Mouse (Mus musculus): Measurements from ENCODE around the gene Gm3298.
"Not testable (repeated sequence)": the region's sequence is repeated elsewhere in the genome, so short reads cannot be mapped to it uniquely, and the experiment has no call there.

Gm3298 gene

DNA sequence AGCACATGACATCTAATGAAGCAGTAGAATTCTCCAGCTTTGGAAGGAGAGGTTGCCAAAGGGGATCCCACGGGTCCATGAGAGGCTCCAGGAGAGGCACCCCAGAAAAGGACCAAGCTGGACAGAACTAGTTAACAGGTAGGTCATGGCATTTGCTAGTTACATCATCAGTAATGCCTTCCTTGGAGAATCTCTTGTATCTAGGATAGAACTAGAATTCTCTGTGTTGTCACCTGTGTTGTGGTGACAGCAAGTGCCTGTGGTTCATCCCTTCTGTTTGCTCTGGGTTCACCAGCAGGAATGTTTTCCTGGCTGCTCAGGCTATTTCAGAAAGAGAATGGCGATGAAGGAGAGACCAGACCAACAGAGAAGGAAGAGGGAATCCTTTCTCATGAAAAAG, at the start of gene Gm3298:
Gene Gm3298 (plus strand): TSS at position 301 of the 400 bp plus-strand sequence.
- DNase-seq (ENCODE audit: low spot score in 2 of 2) = not testable (repeated sequence)

DNA sequence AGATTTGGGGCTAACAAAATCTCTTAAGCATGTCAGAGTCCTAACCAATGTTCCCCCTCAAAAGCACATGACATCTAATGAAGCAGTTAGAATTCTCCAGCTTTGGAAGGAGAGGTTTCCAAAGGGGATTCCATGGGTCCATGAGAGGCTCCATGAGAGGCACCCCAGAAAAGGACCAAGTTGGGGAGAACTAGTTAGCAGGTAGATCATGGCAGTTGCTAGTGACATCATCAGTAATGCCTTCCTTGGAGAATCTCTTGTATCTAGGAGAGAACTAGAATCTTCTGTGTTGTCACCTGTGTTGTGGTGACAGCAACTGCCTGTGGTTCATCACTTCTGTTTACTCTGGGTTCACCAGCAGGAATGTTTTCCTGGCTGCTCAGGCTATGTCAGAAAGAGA, 32.1 kb upstream of the Gm3298 start, which contains the start of gene Gm8297:
Gene Gm8297 (plus strand): TSS at position 301 of the 400 bp plus-strand sequence.
- not testable (repeated sequence) for DNase-seq (ENCODE audit: low spot score in 2 of 2)

DNA sequence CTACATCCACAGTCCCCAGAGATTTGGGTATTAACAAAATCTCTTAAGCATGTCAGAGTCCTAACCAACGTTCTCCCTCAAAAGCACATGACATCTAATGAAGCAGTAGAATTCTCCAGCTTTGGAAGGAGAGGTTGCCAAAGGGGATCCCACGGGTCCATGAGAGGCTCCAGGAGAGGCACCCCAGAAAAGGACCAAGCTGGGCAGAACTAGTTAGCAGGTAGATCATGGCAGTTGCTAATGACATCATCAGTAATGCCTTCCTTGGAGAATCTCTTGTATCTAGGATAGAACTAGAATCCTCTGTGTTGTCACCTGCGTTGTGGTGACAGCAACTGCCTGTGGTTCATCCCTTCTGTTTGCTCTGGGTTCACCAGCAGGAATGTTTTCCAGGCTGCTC, 34.6 kb downstream of the Gm3298 start, which contains the start of gene 4930555G01Rik:
Gene 4930555G01Rik (plus strand): TSS at position 301 of the 400 bp plus-strand sequence.
- not testable (repeated sequence) for DNase-seq (ENCODE audit: low spot score in 2 of 2)

Measured in heart, adult 9 months (tissue).